In genomic region chr2:27745673-27746620, GRCm38 (mm10) we compare ENCODE assay signal across 9 mouse cellular contexts.
DNase-seq lines count a peak whose midpoint lies in the region; ATAC-seq lines count a peak whose summit lies in the region.
"Had no signal": no experiment of that assay in that cellular context is flagged by ENCODE, and none has a peak within 500 bp of the region (broad histone marks: within the 10 kb centered on the region; RNA-seq: fewer than 3 reads in every experiment).

No protein-coding gene starts in this region.

- H3K4me1 ChIP-seq in neural tube, embryonic 11.5 days (ENCODE audit: control insufficient read depth, insufficient read depth, low read length) = peaks cover 11% of the 10 kb centered on the region
- H3K4me1 ChIP-seq in embryonic facial prominence, embryonic 15.5 days = peaks cover 81% of the 10 kb centered on the region
- H3K4me1 ChIP-seq in hindbrain, embryonic 13.5 days (replicated peaks) = peaks cover 54% of the 10 kb centered on the region
- peaks cover 24% of the 10 kb centered on the region for H3K4me1 ChIP-seq in liver, embryonic 11.5 days (replicated peaks; ENCODE audit: control insufficient read depth, insufficient read depth, low read length)

- WGBS in neural tube, embryonic 11.5 days = 34% methylated on average over 18 of the region's 18 CpGs
- WGBS in embryonic facial prominence, embryonic 15.5 days = 18% methylated on average over 18 of the region's 18 CpGs
- 24% methylated on average over 18 of the region's 18 CpGs for WGBS in hindbrain, embryonic 13.5 days
- WGBS in liver, embryonic 11.5 days = 39% methylated on average over 18 of the region's 18 CpGs

- H3K4me2 ChIP-seq in neural tube, embryonic 11.5 days (ENCODE audit: low read depth) = no peak overlapping the region
- H3K4me2 ChIP-seq in embryonic facial prominence, embryonic 15.5 days (replicated peaks) = no peak overlapping the region; the same call in 1 of the 2 replicates
- no peak overlapping the region for H3K4me2 ChIP-seq in hindbrain, embryonic 13.5 days
- no peak overlapping the region for H3K4me2 ChIP-seq in liver, embryonic 11.5 days

- no peak for ATAC-seq in neural tube, embryonic 11.5 days (ENCODE audit: insufficient read depth, low FRiP score, low TSS enrichment)
- ATAC-seq in embryonic facial prominence, embryonic 15.5 days (ENCODE audit: insufficient number of reproducible peaks, low FRiP score, low TSS enrichment, low read depth) = no peak
- ATAC-seq in hindbrain, embryonic 13.5 days (ENCODE audit: low FRiP score) = no peak
- no peak for ATAC-seq in liver, embryonic 11.5 days (replicated peaks; ENCODE audit: low FRiP score)
- no peak for ATAC-seq in monocyte, adult 5-6 weeks (replicated peaks; ENCODE audit: insufficient number of reproducible peaks, low FRiP score, low TSS enrichment, poor library complexity, severe bottlenecking)

- H3K9me3 ChIP-seq in neural tube, embryonic 11.5 days (ENCODE audit: control insufficient read depth, low read length) = no peaks in the 10 kb centered on the region
- no peaks in the 10 kb centered on the region for H3K9me3 ChIP-seq in embryonic facial prominence, embryonic 15.5 days (replicated peaks)
- no peaks in the 10 kb centered on the region for H3K9me3 ChIP-seq in hindbrain, embryonic 13.5 days
- no peaks in the 10 kb centered on the region for H3K9me3 ChIP-seq in liver, embryonic 11.5 days (ENCODE audit: control insufficient read depth, low read length)

- DNase-seq in neural tube, embryonic 11.5 days (ENCODE audit: low spot score) = peak; percentile 57
- DNase-seq in neural tube, embryonic 10.5 days (ENCODE audit: extremely low spot score, low spot score) = no peak
- DNase-seq in liver, embryonic 11.5 days (ENCODE audit: low spot score) = peak; percentile 51
- DNase-seq in right cerebral cortex, adult 18-20 months = peak; percentile 84
- no peak for DNase-seq in thymus, postnatal 0 days (ENCODE audit: low spot score)

- H3K27me3 ChIP-seq in neural tube, embryonic 11.5 days (ENCODE audit: control insufficient read depth, insufficient read depth, low read length) = no peaks in the 10 kb centered on the region
- H3K27me3 ChIP-seq in embryonic facial prominence, embryonic 15.5 days = no peaks in the 10 kb centered on the region
- H3K27me3 ChIP-seq in hindbrain, embryonic 13.5 days = no peaks in the 10 kb centered on the region
- H3K27me3 ChIP-seq in liver, embryonic 11.5 days (replicated peaks; ENCODE audit: control insufficient read depth, insufficient read depth, low read length) = no peaks in the 10 kb centered on the region

- no peaks in the 10 kb centered on the region for H3K36me3 ChIP-seq in neural tube, embryonic 11.5 days (ENCODE audit: control insufficient read depth, insufficient read depth, low read length)
- H3K36me3 ChIP-seq in embryonic facial prominence, embryonic 15.5 days = peaks cover 54% of the 10 kb centered on the region
- H3K36me3 ChIP-seq in hindbrain, embryonic 13.5 days = peaks cover 30% of the 10 kb centered on the region
- peaks cover 8% of the 10 kb centered on the region for H3K36me3 ChIP-seq in liver, embryonic 11.5 days (ENCODE audit: control insufficient read depth, insufficient read depth, low read length)

- no peak overlapping the region for H3K4me3 ChIP-seq in neural tube, embryonic 11.5 days (ENCODE audit: low read depth, low read length)
- no peak overlapping the region for H3K4me3 ChIP-seq in embryonic facial prominence, embryonic 15.5 days (replicated peaks)
- H3K4me3 ChIP-seq in hindbrain, embryonic 13.5 days = no peak overlapping the region
- H3K4me3 ChIP-seq in liver, embryonic 11.5 days (ENCODE audit: low read depth, low read length) = no peak overlapping the region

- no peak overlapping the region for H3K9ac ChIP-seq in neural tube, embryonic 11.5 days (ENCODE audit: low read length)
- H3K9ac ChIP-seq in embryonic facial prominence, embryonic 15.5 days = no peak overlapping the region
- H3K9ac ChIP-seq in hindbrain, embryonic 13.5 days = peak overlapping the region; percentile 40
- H3K9ac ChIP-seq in liver, embryonic 11.5 days (ENCODE audit: low read depth, low read length) = no peak overlapping the region
- H3K9ac ChIP-seq: liver, embryonic 14.5 days had no signal

- H3K27ac ChIP-seq in neural tube, embryonic 11.5 days (ENCODE audit: low read depth, low read length) = no peak overlapping the region
- peak overlapping the region; percentile 89 for H3K27ac ChIP-seq in embryonic facial prominence, embryonic 15.5 days (replicated peaks)
- H3K27ac ChIP-seq in hindbrain, embryonic 13.5 days = peak overlapping the region; percentile 59
- H3K27ac ChIP-seq in liver, embryonic 11.5 days (ENCODE audit: low read depth, low read length) = no peak overlapping the region; the same call in 1 of the 2 replicates
- H3K27ac ChIP-seq: liver, embryonic 14.5 days had no signal

Comparison
In these comparisons a context has a peak if more than half of its experiments do, and no peak if none do; other contexts are left out.
1. DNase-seq: peak in neural tube, embryonic 11.5 days (single experiment), liver, embryonic 11.5 days (single experiment) and right cerebral cortex, adult 18-20 months (single experiment); none in neural tube, embryonic 10.5 days (single experiment) and thymus, postnatal 0 days (single experiment).
2. H3K27ac ChIP-seq: peak in embryonic facial prominence, embryonic 15.5 days (single experiment) and hindbrain, embryonic 13.5 days (single experiment); none in neural tube, embryonic 11.5 days (single experiment) and liver, embryonic 11.5 days (single experiment).